Mouse (Mus musculus) heart, postnatal 14 days (tissue): ENCODE results near the gene Ttl. TPM values are rescaled to one million over a fixed set of nuclear protein-coding genes. Genes with fewer than 3 reads are reported as not detected.

Source experiments
- total RNA-seq, 2 experiments: library from RNA; stranded (reverse); gene quantifications; 2 replicates each; pipeline ENCODE4 v1.2.3; 2021

The Ttl gene
- total RNA-seq, 2 experiments from 2014 or later = 14.0 to 17.3 TPM

Other genes with a start within 250 kb of the Ttl start
- 10 to 100 TPM; 23.3 to 23.4 TPM for gene Tmem87b, start 247.8 kb upstream of the Ttl start, total RNA-seq
- under 1 TPM; 0.73 to 0.98 TPM for gene Fbln7, start 203.0 kb upstream of the Ttl start, total RNA-seq
- gene Zc3h8, start 121.9 kb upstream of the Ttl start, total RNA-seq = 1 to 10 TPM; 3.2 to 4.3 TPM
- gene Zc3h6, start 98.5 kb upstream of the Ttl start, total RNA-seq = 1 to 10 TPM; 3.6 to 4.8 TPM
- gene Gm10762, start 98.2 kb upstream of the Ttl start, total RNA-seq = 10 to 100 TPM; 10.1 to 10.6 TPM
- gene Vinac1, start 17.8 kb upstream of the Ttl start, total RNA-seq = not detected
- 10 to 100 TPM in 1 of 2 experiments, 1 to 10 TPM in 1; 9.9 to 10.3 TPM for gene Polr1b, start 35.1 kb downstream of the Ttl start, total RNA-seq
- gene Chchd5, start 63.8 kb downstream of the Ttl start, total RNA-seq = 10 to 100 TPM; 10.9 to 11.9 TPM
- 10 to 100 TPM; 14.0 to 16.8 TPM for gene Slc20a1, start 132.8 kb downstream of the Ttl start, total RNA-seq
- gene Ckap2l, start 231.3 kb downstream of the Ttl start, total RNA-seq = 1 to 10 TPM; 3.4 to 6.0 TPM
- gene Il1a, start 244.0 kb downstream of the Ttl start, total RNA-seq = under 1 TPM in 1 of 2 experiments, not detected in 1; 0.10 TPM